Mouse (Mus musculus) embryonic facial prominence, embryonic 14.5 days (tissue): ENCODE measurements around the gene Cmip. TPM values are rescaled to one million over a fixed set of nuclear protein-coding genes. Genes with fewer than 3 reads are reported as not detected.

ENCODE experiments used
- ATAC-seq: fragments of 200-750 bp; cut with Nextera tagmentation; 2 replicates; pipeline ENCODE4 v1.8.0; 2017; ENCODE audit warnings: low read depth, moderate number of reproducible peaks, moderate TSS enrichment
- DNase-seq: peaks from one replicate; pipeline ENCODE4 v3.0.0-alpha.2; 2015; ENCODE audit warnings: low spot score
- H3K27ac ChIP-seq: fragments of 300-500 bp; sonication (generic); replicated peaks from 2 replicates; pipeline ENCODE4 v1.5.1; 2014; ENCODE audit warnings: low read depth, mild to moderate bottlenecking, low read length, moderate library complexity
- H3K27me3 ChIP-seq: fragments of 300-500 bp; sonication (generic); replicated peaks from 2 replicates; pipeline ENCODE4 v1.6.1; 2014; ENCODE audit warnings: low read length; ENCODE audit not compliant: control insufficient read depth, insufficient read depth
- H3K36me3 ChIP-seq: fragments of 300-500 bp; sonication (generic); 2 replicates; pipeline ENCODE4 v1.6.1; 2014; ENCODE audit warnings: low read length, mixed read lengths; ENCODE audit not compliant: control insufficient read depth, insufficient read depth
- H3K4me1 ChIP-seq: fragments of 300-500 bp; sonication (generic); 2 replicates; pipeline ENCODE4 v1.6.1; 2014; ENCODE audit warnings: antibody characterized with exemption, low read length; ENCODE audit not compliant: control insufficient read depth, insufficient read depth
- H3K4me2 ChIP-seq: fragments of 300-500 bp; sonication (generic); 2 replicates; pipeline ENCODE4 v1.6.1; 2014; ENCODE audit warnings: low read depth, mild to moderate bottlenecking, low read length, moderate library complexity, mixed read lengths
- H3K4me3 ChIP-seq: fragments of 300-500 bp; sonication (generic); 2 replicates; pipeline ENCODE4 v1.5.1; 2014; ENCODE audit warnings: low read depth, mild to moderate bottlenecking, low read length
- H3K9ac ChIP-seq: fragments of 300-500 bp; sonication (generic); 2 replicates; pipeline ENCODE4 v1.6.1; 2014; ENCODE audit warnings: low read depth, mild to moderate bottlenecking, low read length, moderate library complexity, mixed read lengths
- H3K9me3 ChIP-seq: fragments of 300-500 bp; sonication (generic); 2 replicates; pipeline ENCODE4 v1.6.1; 2016; ENCODE audit warnings: low read length; ENCODE audit not compliant: control insufficient read depth
- WGBS: fragments of 180-500 bp; shearing (Covaris S2); extraction: QIAGEN DNeasy Blood & Tissue Kit; methylation state at CpG from one replicate; pipeline ENCODE4 v1.1.7; 2014; 5-methylcytosine and 5-hydroxymethylcytosine counted together
- polyA plus RNA-seq: library from polyadenylated mRNA; unstranded; fragments of >200 nt; fragmentation: Nextera tagmentation; extraction: Ambion mirVana; gene quantifications from 2 replicates; pipeline ENCODE4 v1.2.1, GENCODE M21; 2014

The Cmip gene
- polyA plus RNA-seq, 1 experiment from 2014 or later, result 27.7 TPM

GRCm38 (mm10) chr8:117253390-117254269, 3.2 kb upstream of the Cmip start:
- 87% methylated on average over 17 of the region's 17 CpGs for WGBS
- H3K4me2 ChIP-seq, result no peak overlapping the region
- H3K4me1 ChIP-seq, result peaks cover 4% of the 10 kb centered on the region
- H3K27ac ChIP-seq, result no peak overlapping the region
- H3K4me3 ChIP-seq, result no peak overlapping the region
- no peak for ATAC-seq
- no peaks in the 10 kb centered on the region for H3K27me3 ChIP-seq
- H3K9ac ChIP-seq, result no peak overlapping the region
- H3K9me3 ChIP-seq, result no peaks in the 10 kb centered on the region
- no peak for DNase-seq
- no peaks in the 10 kb centered on the region for H3K36me3 ChIP-seq

- no peak for ATAC-seq
- 66% methylated on average over 6 of the region's 6 CpGs for WGBS
- DNase-seq, result no peak
These were observed 2.4 kb upstream of the Cmip start for GRCm38 (mm10) chr8:117254496-117254895.

GRCm38 (mm10) chr8:117256292-117256938, 449 bp upstream of the Cmip start:
- peak overlapping the region; percentile 88 for H3K4me3 ChIP-seq
- ATAC-seq, result peak; percentile 93
- WGBS, result under 1% methylated on average over 25 of the region's 92 CpGs
- no peaks in the 10 kb centered on the region for H3K9me3 ChIP-seq
- H3K36me3 ChIP-seq, result no peaks in the 10 kb centered on the region
- H3K27me3 ChIP-seq, result no peaks in the 10 kb centered on the region
- peak overlapping the region; percentile 91 for H3K27ac ChIP-seq
- DNase-seq, result peak; percentile 95
- peaks cover 32% of the 10 kb centered on the region for H3K4me1 ChIP-seq
- peak overlapping the region; percentile 87 for H3K4me2 ChIP-seq
- peak overlapping the region; percentile 91 for H3K9ac ChIP-seq

More at GRCm38 (mm10) chr8:117254496-117254895, 2.4 kb upstream of the Cmip start:
- peaks cover 13% of the 10 kb centered on the region for H3K4me1 ChIP-seq
- H3K4me2 ChIP-seq, result no peak overlapping the region
- no peak overlapping the region for H3K4me3 ChIP-seq
- H3K36me3 ChIP-seq, result no peaks in the 10 kb centered on the region
- H3K27ac ChIP-seq, result no peak overlapping the region
- H3K9me3 ChIP-seq, result no peaks in the 10 kb centered on the region
- H3K27me3 ChIP-seq, result no peaks in the 10 kb centered on the region
- H3K9ac ChIP-seq, result no peak overlapping the region

GRCm38 (mm10) chr8:117257821-117258575, 1.1 kb downstream of the Cmip start:
- ATAC-seq, result peak; percentile 12
- H3K27me3 ChIP-seq, result no peaks in the 10 kb centered on the region
- under 1% methylated on average over 22 of the region's 22 CpGs for WGBS
- H3K4me1 ChIP-seq, result peaks cover 40% of the 10 kb centered on the region
- peak overlapping the region; percentile 87 for H3K4me2 ChIP-seq
- H3K4me3 ChIP-seq, result peak overlapping the region; percentile 88
- DNase-seq, result peak; percentile 76
- no peaks in the 10 kb centered on the region for H3K9me3 ChIP-seq
- no peaks in the 10 kb centered on the region for H3K36me3 ChIP-seq
- H3K9ac ChIP-seq, result peak overlapping the region; percentile 91
- H3K27ac ChIP-seq, result peak overlapping the region; percentile 91

GRCm38 (mm10) chr8:117258576-117259040, 1.7 kb downstream of the Cmip start:
- H3K9me3 ChIP-seq, result no peaks in the 10 kb centered on the region
- H3K9ac ChIP-seq, result peak overlapping the region; percentile 91
- WGBS, result 27% methylated on average over 6 of the region's 6 CpGs
- peak overlapping the region; percentile 87 for H3K4me2 ChIP-seq
- DNase-seq, result no peak
- H3K4me1 ChIP-seq, result peaks cover 40% of the 10 kb centered on the region
- no peaks in the 10 kb centered on the region for H3K27me3 ChIP-seq
- no peaks in the 10 kb centered on the region for H3K36me3 ChIP-seq
- H3K4me3 ChIP-seq, result peak overlapping the region; percentile 88
- ATAC-seq, result no peak
- peak overlapping the region; percentile 91 for H3K27ac ChIP-seq

- peak overlapping the region; percentile 91 for H3K9ac ChIP-seq
- H3K4me2 ChIP-seq, result peak overlapping the region; percentile 87
- no peaks in the 10 kb centered on the region for H3K36me3 ChIP-seq
- peaks cover 40% of the 10 kb centered on the region for H3K4me1 ChIP-seq
- no peaks in the 10 kb centered on the region for H3K9me3 ChIP-seq
- ATAC-seq (peak; percentile 3; the same call in 1 of the 2 replicates), DNase-seq (peak; percentile 43)
- WGBS, result 51% methylated on average over 11 of the region's 11 CpGs
- H3K4me3 ChIP-seq, result peak overlapping the region; percentile 88
- peak overlapping the region; percentile 91; the same call in 1 of the 2 replicates for H3K27ac ChIP-seq
- H3K27me3 ChIP-seq, result no peaks in the 10 kb centered on the region
These were observed 2.7 kb downstream of the Cmip start for GRCm38 (mm10) chr8:117259431-117260001.

- Histone ChIP-seq H3K27ac (peak overlapping the region; percentile 91; the same call in 1 of the 2 replicates), H3K4me2 (peak overlapping the region; percentile 87), H3K9me3 (no peaks in the 10 kb centered on the region), H3K4me3 (peak overlapping the region; percentile 88), H3K27me3 (no peaks in the 10 kb centered on the region), H3K36me3 (no peaks in the 10 kb centered on the region), H3K4me1 (peaks cover 40% of the 10 kb centered on the region), H3K9ac (peak overlapping the region; percentile 91)
- 30% methylated on average over 14 of the region's 14 CpGs for WGBS
- no peak for DNase-seq
- no peak for ATAC-seq
These were observed 3.5 kb downstream of the Cmip start for GRCm38 (mm10) chr8:117260234-117260929.
